Mouse (Mus musculus) large intestine, adult 2 months (tissue): ENCODE data around the gene Gm17304. TPM values are rescaled to one million over a fixed set of nuclear protein-coding genes. Genes with fewer than 3 reads are reported as not detected.

Experiments used
- DNase-seq: peaks from one replicate; pipeline ENCODE4 v3.0.0-alpha.2; 2012; ENCODE audit warnings: low read depth, low spot score
- WGBS: fragments of 180-500 bp; shearing (Covaris S2); methylation state at CpG from one replicate; pipeline ENCODE4 v1.1.7; 2018; 5-methylcytosine and 5-hydroxymethylcytosine counted together
- polyA plus RNA-seq: library from polyadenylated mRNA; depleted of rRNA; stranded (reverse); fragments of >200 nt; gene quantifications from 2 replicates; pipeline ENCODE4 v1.2.3, GENCODE M21; 2012; rRNA removed

The Gm17304 gene
- polyA plus RNA-seq: not detected in 2 replicates

- WGBS: 90% methylated on average over 4 of the region's 4 CpGs
- DNase-seq: no peak
These were observed at the start of gene Gm17304 for GRCm38 (mm10) chr5:106608798-106609197. Gm17304 (plus strand) TSS chr5:106609098.

GRCm38 (mm10) chr5:106560631-106561498 lies 48.0 kb upstream of the Gm17304 start:
- DNase-seq: no peak
- WGBS: 6% methylated on average over 40 of the region's 40 CpGs

GRCm38 (mm10) chr5:106561499-106561822 lies 47.4 kb upstream of the Gm17304 start:
- 21% methylated on average over 8 of the region's 8 CpGs for WGBS
- no peak for DNase-seq

GRCm38 (mm10) chr5:106566025-106566424 lies 42.9 kb upstream of the Gm17304 start:
- no peak for DNase-seq
- 46% methylated on average over 6 of the region's 6 CpGs for WGBS

- 6% methylated on average over 54 of the region's 55 CpGs for WGBS
- DNase-seq: no peak
These were observed 34.9 kb upstream of the Gm17304 start for GRCm38 (mm10) chr5:106573742-106574559.

GRCm38 (mm10) chr5:106574560-106574946 lies 34.3 kb upstream of the Gm17304 start:
- DNase-seq: no peak
- 3% methylated on average over 45 of the region's 45 CpGs for WGBS

GRCm38 (mm10) chr5:106575098-106575497 lies 33.8 kb upstream of the Gm17304 start:
- WGBS: 38% methylated on average over 4 of the region's 4 CpGs

GRCm38 (mm10) chr5:106577237-106577888 lies 31.5 kb upstream of the Gm17304 start:
- 80% methylated on average over 9 of the region's 9 CpGs for WGBS
- no peak for DNase-seq

More at GRCm38 (mm10) chr5:106575098-106575497, 33.8 kb upstream of the Gm17304 start:
- no peak for DNase-seq

GRCm38 (mm10) chr5:106580943-106581342 lies 28.0 kb upstream of the Gm17304 start:
- 90% methylated on average over 7 of the region's 7 CpGs for WGBS
- no peak for DNase-seq

- WGBS: 92% methylated on average over 9 of the region's 9 CpGs
- no peak for DNase-seq
These were observed 19.9 kb upstream of the Gm17304 start for GRCm38 (mm10) chr5:106589006-106589405.

- WGBS: 92% methylated on average over 11 of the region's 11 CpGs
- no peak for DNase-seq
These were observed 19.2 kb upstream of the Gm17304 start for GRCm38 (mm10) chr5:106589670-106590069.

GRCm38 (mm10) chr5:106590686-106591085 lies 18.2 kb upstream of the Gm17304 start:
- WGBS: 92% methylated on average over 5 of the region's 5 CpGs
- DNase-seq: no peak

- no peak for DNase-seq
These were observed 14.5 kb upstream of the Gm17304 start for GRCm38 (mm10) chr5:106594388-106594787.

- no peak for DNase-seq
- 87% methylated on average over 2 of the region's 2 CpGs for WGBS
These were observed 11.4 kb upstream of the Gm17304 start for GRCm38 (mm10) chr5:106597472-106597871.

- 88% methylated on average over 8 of the region's 8 CpGs for WGBS
- DNase-seq: no peak
These were observed 9.4 kb upstream of the Gm17304 start for GRCm38 (mm10) chr5:106599482-106599881.

- WGBS: 91% methylated on average over 5 of the region's 5 CpGs
- no peak for DNase-seq
These were observed 4.5 kb upstream of the Gm17304 start for GRCm38 (mm10) chr5:106604381-106604780.

GRCm38 (mm10) chr5:106605096-106605495 lies 3.8 kb upstream of the Gm17304 start:
- WGBS: 83% methylated on average over 6 of the region's 6 CpGs
- no peak for DNase-seq

- WGBS: 85% methylated on average over 5 of the region's 5 CpGs
- DNase-seq: no peak
These were observed 1.8 kb upstream of the Gm17304 start for GRCm38 (mm10) chr5:106607081-106607480.

- WGBS: 67% methylated on average over 2 of the region's 2 CpGs
- DNase-seq: peak; percentile 10
These were observed 3.3 kb downstream of the Gm17304 start for GRCm38 (mm10) chr5:106612151-106612550.

- peak; percentile 19 for DNase-seq
- WGBS: 51% methylated on average over 7 of the region's 7 CpGs
These were observed 5.7 kb downstream of the Gm17304 start for GRCm38 (mm10) chr5:106614570-106614969.
